In genomic region chr9:63147296-63147695, GRCm38 (mm10) we compare ENCODE assay signal across 11 mouse cellular contexts. TPM values are rescaled to one million over a fixed set of nuclear protein-coding genes. Genes with fewer than 3 reads are reported as not detected.
DNase-seq lines count a peak whose midpoint lies in the region; ATAC-seq and TF ChIP-seq lines count a peak whose summit lies in the region.
"Had no signal": no experiment of that assay in that cellular context is flagged by ENCODE, and none has a peak within 500 bp of the region (broad histone marks: within the 10 kb centered on the region; RNA-seq: fewer than 3 reads in every experiment).

No protein-coding gene starts in this region.

- peaks cover 20% of the 10 kb centered on the region for H3K4me1 ChIP-seq in heart, postnatal 0 days (ENCODE audit: control insufficient read depth, insufficient read depth)
- H3K4me1 ChIP-seq in embryonic facial prominence, embryonic 15.5 days: peaks cover 72% of the 10 kb centered on the region
- peaks cover 61% of the 10 kb centered on the region for H3K4me1 ChIP-seq in limb, embryonic 12.5 days (replicated peaks)

- TF ChIP-seq EP300 in heart, postnatal 0 days (IDR thresholded peaks at IDR 0.05; ENCODE audit: low read depth): no peak

- WGBS in heart, postnatal 0 days: 2% methylated on average over 9 of the region's 9 CpGs
- 2% methylated on average over 9 of the region's 9 CpGs for WGBS in embryonic facial prominence, embryonic 15.5 days
- WGBS in limb, embryonic 12.5 days: 1% methylated on average over 9 of the region's 9 CpGs

- no peak for DNase-seq in heart, postnatal 0 days (ENCODE audit: low spot score)
- DNase-seq in heart, postnatal 14 days: no peak
- DNase-seq in ZHBTc4 (ENCODE audit: low read depth, low spot score): peak; percentile 47
- DNase-seq in adrenal gland, postnatal 14 days: no peak
- DNase-seq in left cerebral cortex, postnatal 4 days: no peak
- DNase-seq: kidney, adult 9 months; spleen, adult 18-20 months had no signal

- no peaks in the 10 kb centered on the region for H3K9me3 ChIP-seq in heart, postnatal 0 days (replicated peaks; ENCODE audit: control insufficient read depth, low read length)
- no peaks in the 10 kb centered on the region for H3K9me3 ChIP-seq in embryonic facial prominence, embryonic 15.5 days (replicated peaks)
- H3K9me3 ChIP-seq in limb, embryonic 12.5 days: no peaks in the 10 kb centered on the region

- H3K27ac ChIP-seq in heart, postnatal 0 days (ENCODE audit: low read depth): no peak overlapping the region
- H3K27ac ChIP-seq in embryonic facial prominence, embryonic 15.5 days (replicated peaks): no peak overlapping the region
- no peak overlapping the region for H3K27ac ChIP-seq in limb, embryonic 12.5 days
- H3K27ac ChIP-seq: macrophage had no signal

- intact Hi-C loops in heart, postnatal 14 days (cut with DNase I): no loop called here
- intact Hi-C loops in left cerebral cortex, postnatal 4 days (cut with DNase I): loop anchor here (5.0 kb wide), 1 partner anchor 250 kb away; the partner anchor contains the start of gene 2300009A05Rik

- TF ChIP-seq CTCF in heart, postnatal 0 days (IDR thresholded peaks at IDR 0.05; ENCODE audit: low read depth): no peak

- ATAC-seq in heart, postnatal 0 days (ENCODE audit: insufficient read depth, low read depth): no peak
- ATAC-seq in embryonic facial prominence, embryonic 15.5 days (ENCODE audit: insufficient number of reproducible peaks, low FRiP score, low TSS enrichment, low read depth): no peak
- no peak for ATAC-seq in limb, embryonic 12.5 days (ENCODE audit: insufficient number of reproducible peaks, insufficient read depth, low FRiP score, low TSS enrichment, low read depth)
- ATAC-seq: activated CD4-positive, CD25-positive, alpha-beta regulatory T cell, adult 4 months had no signal

- no peak overlapping the region for H3K9ac ChIP-seq in heart, postnatal 0 days (replicated peaks; ENCODE audit: low read depth, low read length)
- no peak overlapping the region for H3K9ac ChIP-seq in embryonic facial prominence, embryonic 15.5 days
- no peak overlapping the region for H3K9ac ChIP-seq in limb, embryonic 12.5 days (replicated peaks)

- H3K4me2 ChIP-seq in heart, postnatal 0 days (ENCODE audit: low read depth, low read length): no peak overlapping the region
- no peak overlapping the region for H3K4me2 ChIP-seq in embryonic facial prominence, embryonic 15.5 days (replicated peaks)
- H3K4me2 ChIP-seq in limb, embryonic 12.5 days: peak overlapping the region; percentile 34; the same call in 1 of the 2 replicates

- H3K4me3 ChIP-seq in heart, postnatal 0 days (ENCODE audit: low read depth, low read length): peak overlapping the region; percentile 39; the same call in 1 of the 2 replicates
- peak overlapping the region; percentile 34 for H3K4me3 ChIP-seq in embryonic facial prominence, embryonic 15.5 days (replicated peaks)
- H3K4me3 ChIP-seq in limb, embryonic 12.5 days (replicated peaks): no peak overlapping the region

- H3K27me3 ChIP-seq in heart, postnatal 0 days (ENCODE audit: control insufficient read depth, insufficient read depth, low read length): peaks cover 100% of the 10 kb centered on the region
- H3K27me3 ChIP-seq in embryonic facial prominence, embryonic 15.5 days: peaks cover 100% of the 10 kb centered on the region
- H3K27me3 ChIP-seq in limb, embryonic 12.5 days: peaks cover 100% of the 10 kb centered on the region

- no peaks in the 10 kb centered on the region for H3K36me3 ChIP-seq in heart, postnatal 0 days (replicated peaks; ENCODE audit: control insufficient read depth, insufficient read depth, low read length)
- no peaks in the 10 kb centered on the region for H3K36me3 ChIP-seq in embryonic facial prominence, embryonic 15.5 days
- H3K36me3 ChIP-seq in limb, embryonic 12.5 days: no peaks in the 10 kb centered on the region

RNA-seq across cellular contexts. Expression of gene Skor1, which starts 1.5 kb away (rescaled TPM):
- total RNA-seq in heart, postnatal 0 days (2014; rRNA removed; ENCODE audit: low replicate concordance): not detected in 2 replicates
- polyA plus RNA-seq in heart, postnatal 0 days (2015; fragmentation: Nextera tagmentation; extraction: Ambion mirVana): not detected in 2 replicates
- not detected for total RNA-seq in heart, postnatal 14 days (2021)
- polyA plus RNA-seq in embryonic facial prominence, embryonic 15.5 days (2015; fragmentation: Nextera tagmentation; extraction: Ambion mirVana): 0.08 TPM in 1 of 2 replicates, not detected in the other
- polyA plus RNA-seq in limb, embryonic 12.5 days (2016; fragmentation: Nextera tagmentation; extraction: Ambion mirVana): 0.11 and 0.12 TPM in 2 replicates
- not detected in 2 replicates for total RNA-seq in adrenal gland, postnatal 14 days (2021)
- total RNA-seq in left cerebral cortex, postnatal 4 days (2021): under 1 TPM; 0.10 to 0.56 TPM
- polyA plus RNA-seq: activated CD4-positive, CD25-positive, alpha-beta regulatory T cell, adult 4 months had no signal
